Mouse (Mus musculus) embryonic fibroblast, embryonic 13.5 days (primary cell): ENCODE results near the gene Kbtbd3. TPM values are rescaled to one million over a fixed set of nuclear protein-coding genes. Genes with fewer than 3 reads are reported as not detected.

Experiments used
- H3K27ac ChIP-seq: 2 replicates; pipeline ENCODE4 v1.5.1; 2012; ENCODE audit warnings: low read length, control low read depth, inconsistent platforms; ENCODE audit not compliant: insufficient read depth
- H3K4me1 ChIP-seq: 2 replicates; pipeline ENCODE4 v1.6.1; 2011; ENCODE audit warnings: low read length; ENCODE audit not compliant: control insufficient read depth, insufficient read depth
- H3K4me3 ChIP-seq: 2 replicates; pipeline ENCODE4 v1.5.1; 2011; ENCODE audit warnings: mild to moderate bottlenecking, control low read depth, low read length; ENCODE audit not compliant: insufficient read depth
- CTCF ChIP-seq: IDR thresholded peaks from 2 replicates; pipeline ENCODE4 v1.5.1; 2011; ENCODE audit warnings: mild to moderate bottlenecking, control low read depth, low read length, moderate library complexity, borderline replicate concordance; ENCODE audit not compliant: insufficient read depth
- POLR2A ChIP-seq: IDR thresholded peaks from 2 replicates; pipeline ENCODE4 v1.6.1; 2011; ENCODE audit warnings: low read depth, mild to moderate bottlenecking, control low read depth, low read length, moderate library complexity
- polyA plus RNA-seq: library from polyadenylated mRNA; stranded (reverse); fragments of >200 nt; gene quantifications from 2 replicates; pipeline ENCODE4 v1.2.4, GENCODE M21; 2011; ENCODE audit warnings: low read depth; ENCODE audit not compliant: missing spikeins, insufficient read length

Gene Kbtbd3
- polyA plus RNA-seq = 2.2 and 3.2 TPM in 2 replicates

DNA sequence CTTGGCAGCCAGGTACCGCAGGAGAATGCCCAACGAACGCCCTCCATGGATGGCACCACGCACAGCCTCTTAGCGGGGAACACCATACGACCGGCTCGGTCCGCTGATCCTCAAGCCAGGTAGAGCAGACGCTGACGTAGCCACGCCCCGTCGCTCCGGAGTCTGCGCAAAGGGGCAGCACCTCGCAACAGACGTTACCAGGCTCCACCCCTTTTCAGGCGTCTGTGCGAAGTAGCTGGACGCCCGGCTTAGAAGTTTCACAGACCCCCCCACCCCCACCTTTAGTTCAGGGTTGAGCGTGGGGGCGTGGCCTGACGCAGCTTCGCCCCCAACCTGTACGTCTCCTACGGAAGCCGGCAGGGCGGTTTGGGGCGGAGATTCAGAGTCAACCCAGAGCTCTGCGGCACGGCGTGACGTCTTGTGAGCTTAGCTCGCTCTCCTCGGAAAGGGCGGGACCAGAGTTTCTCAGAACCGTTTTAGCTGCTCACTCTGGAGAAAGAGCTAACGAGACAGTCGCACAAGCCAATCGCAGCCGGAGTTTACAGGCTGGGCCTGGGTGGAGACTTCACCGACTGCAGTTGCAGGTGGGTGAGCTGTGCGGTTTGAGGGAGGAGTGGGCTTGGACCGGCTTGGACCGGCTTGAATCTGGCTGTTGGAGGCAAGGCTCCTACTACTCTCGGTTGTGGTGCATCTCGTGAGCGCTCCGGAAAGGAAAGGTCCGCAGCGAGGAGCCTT lies at the start of gene Kbtbd3, which contains the start of gene Aasdhppt:
TSS of gene Kbtbd3 (plus strand) at position 483 of the 735 bp plus-strand sequence.
TSS of gene Aasdhppt (minus strand) at position 121 of the 735 bp plus-strand sequence.
- Histone ChIP-seq H3K27ac (peak within 1 kb of the TSS; percentile 60), H3K4me1 (no peaks in the 10 kb centered on the region), H3K4me3 (peak within 1 kb of the TSS; percentile 90)
- TF ChIP-seq POLR2A (peak; percentile 98), CTCF (no peak)

- no peak for TF ChIP-seq POLR2A
- no peak overlapping the region; the same call in 1 of the 2 replicates for H3K4me3 ChIP-seq
Measured at GRCm38 (mm10) chr9:4259841-4260745, 49.5 kb upstream of the Kbtbd3 start.

DNA sequence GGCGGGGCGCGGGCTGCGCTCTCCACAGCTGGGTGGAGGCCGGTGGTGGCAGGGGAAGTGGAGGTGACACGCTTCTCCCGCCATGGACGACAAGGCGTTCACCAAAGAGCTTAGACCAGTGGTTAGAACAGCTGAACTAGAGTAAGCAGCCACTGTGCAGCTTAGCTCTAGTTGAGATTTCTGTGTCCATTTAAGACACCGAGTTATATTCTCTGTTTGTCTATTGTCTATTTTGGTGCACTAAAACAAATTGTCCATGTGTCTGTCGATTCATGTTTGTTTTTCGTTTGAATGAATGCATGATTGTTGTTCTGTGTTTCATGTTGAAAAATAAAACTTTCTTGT lies 48.9 kb upstream of the Kbtbd3 start:
- Histone ChIP-seq H3K27ac (no peak overlapping the region), H3K4me3 (no peak overlapping the region), H3K4me1 (no peaks in the 10 kb centered on the region)
- TF ChIP-seq CTCF (no peak), POLR2A (no peak)

More at GRCm38 (mm10) chr9:4259841-4260745, 49.5 kb upstream of the Kbtbd3 start:
- Histone ChIP-seq H3K4me1 (no peaks in the 10 kb centered on the region), H3K27ac (no peak overlapping the region)

DNA sequence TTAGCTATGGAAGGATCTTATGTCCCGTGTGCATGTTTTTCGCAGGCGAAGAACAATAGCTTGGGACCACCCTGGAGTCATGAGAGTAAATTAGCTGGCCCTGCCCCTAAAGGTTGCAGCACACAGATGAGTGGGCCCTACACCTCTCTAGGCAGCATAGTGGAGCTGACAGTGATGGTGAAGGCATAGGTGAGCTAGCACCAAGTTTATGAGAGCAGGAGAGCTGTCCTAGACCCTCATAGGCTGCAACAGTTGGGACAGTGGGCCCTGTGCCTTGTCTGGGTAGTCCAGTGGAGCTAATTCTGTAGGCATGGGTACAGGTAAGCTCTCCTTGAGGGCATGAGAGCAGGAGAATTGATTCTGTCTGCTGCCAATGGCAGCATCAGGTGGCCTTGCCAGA lies 42.8 kb upstream of the Kbtbd3 start:
- no peak overlapping the region for H3K27ac ChIP-seq
- TF ChIP-seq CTCF (no peak), POLR2A (no peak)
- H3K4me3 ChIP-seq = no peak overlapping the region
- no peaks in the 10 kb centered on the region for H3K4me1 ChIP-seq

DNA sequence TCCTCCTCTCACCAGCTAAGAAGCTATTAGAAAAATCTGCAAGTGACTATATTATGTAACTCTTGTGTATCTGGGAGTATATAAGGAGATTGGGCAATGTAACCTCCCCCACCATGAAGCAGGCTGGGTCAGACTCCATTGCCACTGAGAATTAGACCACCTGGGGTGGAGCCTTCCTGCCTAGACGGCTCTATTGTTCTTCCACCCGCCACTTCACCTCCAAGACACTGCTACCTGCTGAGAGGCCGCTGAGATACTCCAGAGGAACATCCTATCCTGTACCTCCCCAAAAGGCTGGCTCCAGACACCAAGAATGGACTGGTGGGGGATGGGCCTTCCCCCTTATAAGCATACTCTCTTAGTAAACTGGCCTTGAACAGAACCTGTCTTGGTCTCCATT lies 25.8 kb upstream of the Kbtbd3 start:
- H3K4me3 ChIP-seq = no peak overlapping the region
- TF ChIP-seq POLR2A (no peak), CTCF (no peak)

DNA sequence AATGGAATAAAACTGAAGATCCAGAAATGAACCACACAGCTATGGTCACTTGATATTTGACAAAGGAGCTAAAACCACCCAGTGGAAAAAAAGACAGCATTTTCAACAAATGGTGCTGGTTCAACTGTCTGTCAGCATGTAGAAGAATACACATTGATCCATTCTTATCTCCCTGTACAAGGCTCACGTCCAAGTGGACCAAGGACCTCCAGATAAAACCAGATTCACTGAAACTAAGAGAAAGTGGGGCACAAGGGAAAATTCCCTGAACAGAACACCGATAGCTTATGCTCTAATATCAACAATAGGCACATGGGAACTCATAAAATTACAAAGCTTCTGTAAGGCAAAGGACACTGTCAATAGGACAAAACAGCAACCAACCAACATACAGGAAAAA lies 9.2 kb upstream of the Kbtbd3 start:
- H3K4me3 ChIP-seq = no peak overlapping the region
- no peaks in the 10 kb centered on the region for H3K4me1 ChIP-seq
- H3K27ac ChIP-seq = no peak overlapping the region
- TF ChIP-seq POLR2A = no peak
- no peak for TF ChIP-seq CTCF

More for the DNA sequence above, 25.8 kb upstream of the Kbtbd3 start:
- no peak overlapping the region for H3K27ac ChIP-seq
- H3K4me1 ChIP-seq = no peaks in the 10 kb centered on the region

DNA sequence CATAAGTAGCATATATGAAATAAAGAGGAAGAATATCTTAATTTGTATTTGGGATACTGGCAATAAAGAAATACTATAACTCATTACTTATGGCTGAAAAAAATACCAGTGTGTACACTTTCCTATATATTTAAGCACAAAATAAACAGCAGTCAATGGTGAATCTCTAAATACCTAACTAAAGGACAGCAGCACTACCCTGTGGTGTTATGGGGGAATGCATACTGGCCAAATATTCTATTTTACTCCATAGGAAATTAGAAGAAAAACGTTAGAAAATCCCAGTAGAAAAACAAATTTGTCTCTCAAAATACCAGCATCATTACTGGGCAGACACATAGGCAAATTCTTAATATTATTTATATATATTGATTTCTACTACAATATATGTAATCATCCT lies 4.8 kb upstream of the Kbtbd3 start:
- TF ChIP-seq POLR2A (no peak), CTCF (no peak)
- no peak overlapping the region for H3K27ac ChIP-seq
- H3K4me3 ChIP-seq = no peak overlapping the region
- no peaks in the 10 kb centered on the region for H3K4me1 ChIP-seq

DNA sequence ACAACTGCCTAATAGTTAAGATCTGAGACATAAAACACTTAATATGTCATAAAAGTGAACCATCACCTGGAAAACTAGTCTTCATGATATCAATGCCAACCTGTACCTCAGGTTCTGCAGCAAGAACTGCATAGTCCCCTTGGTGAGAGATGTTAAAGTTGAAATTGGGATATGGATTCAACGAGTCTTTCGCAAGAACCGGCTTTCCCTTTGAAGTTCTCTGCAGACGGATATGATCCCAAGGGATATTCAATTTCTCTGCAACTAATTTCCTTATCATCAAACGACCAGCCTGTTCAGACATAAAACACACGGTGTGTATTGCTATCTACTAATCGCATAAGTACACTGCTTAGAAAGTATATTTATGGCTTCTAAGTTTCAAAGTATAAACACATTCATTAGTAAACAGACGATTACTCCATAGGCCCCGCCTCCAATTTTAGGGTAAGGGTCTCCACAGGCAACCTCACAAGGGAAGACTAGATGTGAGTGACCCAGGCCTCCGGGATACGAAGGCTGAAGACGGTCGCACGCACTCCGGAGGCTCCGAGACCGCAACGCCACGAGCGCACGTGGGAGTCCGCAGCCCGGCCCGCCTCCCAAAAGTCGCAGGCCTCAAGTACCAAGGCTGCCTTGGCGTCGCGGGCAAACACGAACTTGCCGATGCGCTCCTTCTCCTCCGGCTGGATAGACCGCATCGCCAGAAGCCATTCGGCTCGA lies 844 bp upstream of the Kbtbd3 start:
- no peaks in the 10 kb centered on the region for H3K4me1 ChIP-seq
- H3K27ac ChIP-seq = peak overlapping the region; percentile 60
- H3K4me3 ChIP-seq = peak overlapping the region; percentile 90
- TF ChIP-seq POLR2A = no peak
- TF ChIP-seq CTCF = no peak

DNA sequence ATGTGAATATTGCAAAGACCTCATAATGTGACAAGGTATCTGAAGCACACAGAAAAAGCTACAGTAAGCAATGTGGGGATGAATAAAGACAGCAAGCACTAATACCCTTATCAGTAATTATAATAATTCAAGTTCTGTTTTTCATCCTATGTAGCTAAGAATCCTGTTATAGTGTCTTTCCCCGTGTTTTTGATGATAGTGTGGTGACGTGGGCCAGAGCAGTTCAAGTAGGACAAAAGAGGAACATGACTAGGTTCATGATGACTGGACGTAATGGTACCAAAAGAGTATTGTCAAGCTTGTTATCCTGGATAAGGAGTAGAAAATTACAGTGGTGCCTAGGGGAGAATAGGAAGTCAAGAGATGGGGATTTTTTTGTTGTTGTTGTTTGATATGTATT lies 1.1 kb downstream of the Kbtbd3 start:
- TF ChIP-seq CTCF (no peak), POLR2A (no peak)
- H3K4me3 ChIP-seq = peak overlapping the region; percentile 88; the same call in 1 of the 2 replicates
- no peak overlapping the region for H3K27ac ChIP-seq
- H3K4me1 ChIP-seq = no peaks in the 10 kb centered on the region
